Mouse (Mus musculus): ENCODE results near the gene Dnah8.

DNA sequence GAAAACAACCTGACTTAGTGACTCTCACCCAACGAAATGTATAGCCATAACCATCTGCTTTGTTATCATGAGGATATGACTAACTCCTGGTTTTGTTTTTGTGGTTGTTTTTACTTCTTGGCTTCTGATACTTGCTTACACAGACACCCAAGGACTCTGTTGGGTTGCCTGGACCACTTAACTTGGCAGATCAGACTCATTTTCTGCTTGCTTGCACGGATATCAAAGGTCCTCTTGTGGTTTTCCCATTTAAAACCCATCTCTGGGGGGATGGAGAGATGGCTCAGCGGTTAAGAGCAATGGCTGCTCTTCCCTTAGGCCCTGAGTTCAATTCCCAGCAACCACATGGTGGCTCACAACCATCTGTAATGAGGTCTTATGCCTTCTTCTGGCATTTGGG is 954 bp upstream of the Dnah8 start:
- TF ChIP-seq CTCF (IDR thresholded peaks at IDR 0.05) (no peak), EP300 (IDR thresholded peaks at IDR 0.05) (no peak)
